Mouse (Mus musculus) c-Kit-positive CD71-negative TER-119-negative erythroid progenitor cells, embryonic 14.5 days (primary cell): ENCODE data around the gene Prss12.
A peak's percentile ranks its signal among the peaks of the same experiment; 100 is the strongest.
"Not testable (repeated sequence)": the region's sequence is repeated elsewhere in the genome, so short reads cannot be mapped to it uniquely, and the experiment has no call there.

Experiments
- DNase-seq: peaks from one replicate; pipeline ENCODE4 v3.0.0-alpha.2; 2013; ENCODE audit warnings: low read depth

Prss12 gene

DNA sequence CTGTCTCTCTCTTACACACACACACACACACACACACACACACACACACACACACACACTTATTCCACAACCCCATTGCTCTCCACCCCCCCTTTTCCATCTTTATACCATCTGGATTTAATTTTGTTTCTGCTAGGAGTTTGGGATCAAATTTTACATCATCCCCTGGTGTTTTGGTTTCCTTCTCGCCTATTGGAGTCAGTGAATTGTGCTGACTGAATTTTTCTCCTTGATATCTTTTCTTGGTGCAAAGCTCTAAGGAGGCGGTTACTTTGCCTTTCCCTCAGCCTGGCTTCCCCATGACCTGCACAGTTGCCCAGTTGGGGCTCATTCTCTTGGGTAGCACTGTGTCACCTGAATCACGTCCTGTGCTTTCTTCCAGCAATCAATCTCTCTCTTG, 30.1 kb downstream of the Prss12 start:
- DNase-seq = no peak

DNA sequence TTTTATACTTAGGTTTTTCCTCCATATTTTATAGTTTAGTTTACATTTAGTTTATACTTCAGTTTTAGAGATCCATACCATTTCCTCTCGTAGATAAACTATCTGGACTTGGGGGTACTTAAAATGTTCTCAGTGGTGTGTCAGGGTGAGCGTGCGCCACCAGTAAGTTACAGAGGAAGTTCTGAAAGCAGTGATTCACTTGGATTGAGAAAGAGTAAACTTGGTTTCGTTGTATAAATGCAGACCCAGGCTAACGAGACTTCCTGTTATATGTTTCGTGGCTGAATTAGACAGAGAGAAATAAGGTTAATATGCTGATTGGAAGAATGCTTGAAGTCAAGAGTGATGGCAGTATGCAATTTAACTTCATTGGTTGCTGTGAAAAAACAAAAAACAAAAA, 34.6 kb downstream of the Prss12 start:
- no peak for DNase-seq

DNA sequence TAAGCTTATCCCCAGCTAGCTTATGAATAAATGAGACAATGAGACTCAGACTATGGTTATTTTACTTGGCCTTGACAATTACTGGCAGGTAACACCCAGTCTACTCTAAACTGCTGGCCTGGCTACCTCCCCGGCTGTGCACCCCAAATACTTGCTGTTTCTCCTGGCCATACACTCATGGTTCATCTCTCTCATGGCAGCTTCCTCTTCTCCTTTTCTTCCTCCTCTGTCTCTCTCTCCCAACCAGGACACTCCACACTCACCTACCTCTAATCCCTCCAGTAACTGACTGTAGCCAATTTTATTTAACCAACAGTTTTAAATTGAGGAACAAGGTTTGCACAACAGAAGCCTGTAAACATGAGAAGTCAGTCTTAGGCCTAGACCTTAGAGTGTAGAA, 45.1 kb downstream of the Prss12 start:
- DNase-seq = no peak

DNA sequence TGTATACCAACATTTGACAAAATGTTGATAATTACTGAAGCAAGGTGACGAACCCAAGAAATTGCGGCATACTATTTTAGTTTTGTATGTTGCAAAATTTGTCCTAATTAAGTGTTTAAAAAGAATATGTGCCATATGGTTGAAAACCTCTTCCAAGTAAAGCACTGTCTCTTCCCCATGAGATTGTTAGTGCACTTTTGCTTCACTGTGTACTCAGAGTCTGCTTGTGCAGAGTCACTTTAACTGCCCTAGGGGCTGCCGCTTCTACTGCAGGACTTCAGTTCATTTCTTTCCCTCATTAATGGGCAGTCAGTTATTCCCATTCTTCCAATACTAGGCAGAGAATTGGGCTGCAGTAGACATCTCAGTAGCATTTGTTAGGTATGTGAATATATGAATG, 46.5 kb downstream of the Prss12 start:
- no peak for DNase-seq

DNA sequence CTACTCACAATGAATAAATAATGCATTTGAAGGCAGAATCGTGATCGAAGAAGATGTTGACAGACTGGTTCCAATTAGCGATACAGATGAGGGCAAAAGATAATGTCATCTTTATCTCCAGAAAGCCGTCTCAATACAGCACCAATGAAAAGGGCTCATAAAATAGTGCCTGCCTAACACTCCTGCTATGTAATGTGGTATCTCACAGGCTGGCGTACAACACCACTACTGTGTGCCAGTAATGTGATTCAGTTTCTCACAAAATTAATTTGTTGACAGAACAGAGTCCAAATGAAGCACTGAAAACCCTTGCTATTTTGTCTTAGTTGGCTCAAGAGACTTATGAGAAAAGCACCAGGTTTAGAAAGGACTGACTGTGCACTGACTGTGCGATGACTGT, 48.4 kb downstream of the Prss12 start:
- DNase-seq = no peak

DNA sequence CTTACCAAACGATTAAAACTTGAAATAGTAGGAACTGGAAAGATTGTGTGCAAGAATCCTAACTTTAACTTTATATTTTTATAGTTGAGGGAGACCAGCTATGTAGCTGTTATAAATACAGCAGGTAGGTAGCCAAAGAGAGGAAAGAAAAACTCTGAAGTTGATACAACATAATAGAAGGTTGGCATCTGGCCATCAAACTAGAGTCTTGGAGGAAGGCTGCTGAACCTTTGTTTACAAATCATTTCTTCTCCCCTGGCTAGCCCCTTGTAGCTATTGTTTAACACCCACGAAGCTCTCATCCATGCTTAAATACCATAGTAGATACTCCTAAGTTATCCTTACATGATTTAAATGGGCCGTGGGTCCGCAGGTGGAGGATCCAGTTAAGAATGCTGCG, 52.1 kb downstream of the Prss12 start:
- no peak for DNase-seq

DNA sequence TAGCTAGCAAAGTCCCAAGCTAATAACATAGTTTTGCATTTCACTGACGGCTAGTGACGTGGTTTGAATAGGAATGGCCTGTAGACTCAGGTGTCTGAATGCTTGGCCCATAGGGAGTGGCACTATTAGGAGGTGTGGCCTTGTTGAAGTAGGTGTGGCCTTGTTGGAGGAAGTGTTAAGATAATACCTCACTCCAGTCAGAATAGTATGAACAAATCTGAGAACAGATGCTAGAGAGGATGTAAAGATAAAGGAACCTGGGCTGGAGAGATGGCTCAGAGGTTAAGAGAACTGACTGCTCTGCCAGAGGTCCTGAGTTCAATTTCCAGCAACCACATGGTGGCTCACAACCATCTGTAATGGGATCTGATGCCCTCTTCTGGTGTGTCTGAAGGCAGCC, 55.1 kb downstream of the Prss12 start:
- DNase-seq = not testable (repeated sequence)

DNA sequence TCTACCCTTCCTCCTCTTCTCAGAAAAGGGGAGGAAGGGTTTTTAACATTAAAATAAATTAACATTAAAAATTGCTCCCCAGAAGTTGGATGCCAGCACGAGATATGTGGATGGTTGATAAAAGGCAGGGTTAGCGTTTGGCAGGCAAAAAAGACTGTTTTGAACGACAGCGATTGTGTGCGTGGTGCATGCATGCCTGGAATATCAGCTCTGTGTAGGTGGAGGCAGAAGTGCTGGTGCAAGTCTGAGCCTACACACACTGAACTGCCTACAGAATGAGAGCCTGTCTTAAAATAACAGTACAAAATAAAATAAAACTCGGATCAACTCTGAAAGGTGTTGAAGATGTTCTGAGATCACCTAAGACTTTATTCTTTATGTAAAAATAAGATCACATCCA, 57.2 kb downstream of the Prss12 start:
- DNase-seq = no peak

DNA sequence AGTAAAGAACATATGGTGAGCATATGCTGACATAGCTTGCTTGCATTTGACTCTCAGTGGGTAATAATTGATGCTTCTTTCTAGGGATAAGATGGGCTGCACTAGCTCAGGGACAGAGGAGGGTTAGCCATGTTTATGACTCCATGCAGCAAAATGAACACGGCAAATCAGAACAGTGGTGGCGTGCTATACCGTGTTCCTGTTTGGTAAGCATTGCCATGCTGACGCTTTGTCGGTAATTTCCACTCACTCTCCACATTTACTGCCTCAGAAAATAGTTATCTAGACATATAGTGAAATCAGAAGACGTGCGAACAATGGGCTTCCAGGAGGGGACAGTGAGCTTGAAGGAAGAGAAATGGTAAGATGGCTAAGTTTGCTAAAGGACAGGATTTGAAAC, 58.1 kb downstream of the Prss12 start:
- DNase-seq = no peak

DNA sequence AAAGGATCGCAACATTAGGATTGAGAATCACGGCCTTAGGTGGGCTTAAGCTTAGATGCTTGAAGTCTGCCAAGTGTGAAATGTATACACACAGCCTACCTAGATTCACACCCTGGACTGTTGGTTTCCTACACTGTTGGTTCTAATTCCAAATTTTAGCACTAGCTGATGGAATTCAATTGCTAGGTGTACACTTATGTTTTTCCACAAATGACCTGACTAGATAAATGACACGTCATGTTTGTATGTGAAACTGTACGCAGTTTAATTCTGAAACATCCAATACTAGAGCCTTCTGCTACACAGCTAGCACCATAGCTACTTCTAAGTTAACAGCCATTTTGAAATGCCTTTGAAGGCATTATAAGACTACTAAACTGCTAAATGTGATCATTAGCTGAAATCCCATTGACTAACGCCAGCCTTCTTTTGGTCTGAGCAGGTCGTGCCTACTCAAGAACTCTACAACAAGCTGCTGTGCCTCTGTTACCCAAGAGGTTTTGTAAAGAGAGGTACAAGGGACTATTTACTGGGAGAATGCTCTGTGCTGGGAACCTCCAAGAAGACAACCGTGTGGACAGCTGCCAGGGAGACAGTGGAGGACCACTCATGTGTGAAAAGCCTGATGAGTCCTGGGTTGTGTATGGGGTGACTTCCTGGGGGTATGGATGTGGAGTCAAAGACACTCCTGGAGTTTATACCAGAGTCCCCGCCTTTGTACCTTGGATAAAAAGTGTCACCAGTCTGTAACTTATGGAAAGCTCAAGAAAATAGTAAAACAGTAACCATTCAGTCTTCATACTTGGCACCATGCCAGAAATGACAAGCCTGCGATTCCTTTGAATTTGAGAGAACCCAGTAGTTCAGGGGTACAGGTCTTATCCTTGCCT, 59.3 kb downstream of the Prss12 start:
- DNase-seq = no peak

DNA sequence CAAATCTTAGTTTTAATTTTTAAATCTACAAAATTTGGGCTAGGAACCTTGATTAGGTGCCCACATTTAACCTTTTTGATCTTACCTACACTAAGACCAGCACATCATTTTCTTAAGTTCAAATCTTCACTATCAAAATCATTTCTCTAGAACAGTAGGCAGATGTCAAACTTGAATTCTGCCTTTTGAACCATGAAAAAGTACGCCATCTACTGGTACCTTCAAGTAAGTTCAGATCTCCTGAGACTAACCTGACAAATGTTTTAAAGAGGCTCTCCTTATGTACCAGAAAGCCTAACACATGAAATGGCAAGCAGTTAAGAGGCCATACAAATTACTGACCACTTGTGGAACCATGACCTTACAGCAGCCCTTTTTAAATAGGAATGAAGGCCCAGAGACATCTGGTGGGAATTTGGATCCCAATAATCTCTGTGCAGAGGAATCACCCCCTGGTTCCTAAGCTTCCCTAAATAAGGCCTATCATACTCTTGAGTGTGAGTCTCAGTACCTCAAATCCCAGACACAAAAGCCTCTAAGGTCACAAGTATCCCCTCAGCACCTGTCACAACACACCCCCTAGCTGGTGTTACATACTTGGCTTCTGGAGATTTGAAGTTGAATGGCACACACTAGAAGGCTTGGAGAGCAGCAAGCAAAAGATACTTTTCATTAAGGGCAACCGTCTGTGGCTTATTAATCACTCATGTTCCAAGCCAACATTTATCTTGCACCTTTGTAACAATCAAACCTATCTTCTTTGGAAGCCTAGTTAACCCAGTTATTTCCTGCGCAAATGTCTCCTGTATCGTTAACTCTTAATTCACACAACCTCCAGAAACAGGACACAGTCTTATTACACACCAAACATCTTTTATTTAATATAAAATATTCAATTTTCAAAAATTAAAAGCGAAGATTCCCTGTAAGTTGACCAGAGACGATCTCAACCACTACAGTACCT, 60.3 kb downstream of the Prss12 start:
- DNase-seq = no peak

DNA sequence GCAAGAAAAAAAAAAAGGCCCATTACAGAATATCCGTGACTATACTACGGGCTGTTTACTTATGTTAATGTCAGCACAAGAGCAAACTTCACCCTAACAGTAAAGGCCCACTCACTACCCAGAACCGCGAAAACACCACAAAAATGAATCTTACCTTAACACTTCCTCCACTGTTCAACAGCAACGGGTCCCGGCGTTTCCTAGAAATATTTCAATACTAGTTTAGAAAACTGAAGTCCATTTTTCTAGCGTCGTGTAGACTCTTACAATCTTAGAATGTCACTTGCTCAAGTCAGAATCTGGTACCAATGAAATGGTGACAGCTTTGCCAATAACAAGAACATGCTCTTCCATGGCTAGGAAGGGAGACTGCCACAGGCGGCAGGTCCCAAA, 60.9 kb downstream of the Prss12 start:
- no peak for DNase-seq

DNA sequence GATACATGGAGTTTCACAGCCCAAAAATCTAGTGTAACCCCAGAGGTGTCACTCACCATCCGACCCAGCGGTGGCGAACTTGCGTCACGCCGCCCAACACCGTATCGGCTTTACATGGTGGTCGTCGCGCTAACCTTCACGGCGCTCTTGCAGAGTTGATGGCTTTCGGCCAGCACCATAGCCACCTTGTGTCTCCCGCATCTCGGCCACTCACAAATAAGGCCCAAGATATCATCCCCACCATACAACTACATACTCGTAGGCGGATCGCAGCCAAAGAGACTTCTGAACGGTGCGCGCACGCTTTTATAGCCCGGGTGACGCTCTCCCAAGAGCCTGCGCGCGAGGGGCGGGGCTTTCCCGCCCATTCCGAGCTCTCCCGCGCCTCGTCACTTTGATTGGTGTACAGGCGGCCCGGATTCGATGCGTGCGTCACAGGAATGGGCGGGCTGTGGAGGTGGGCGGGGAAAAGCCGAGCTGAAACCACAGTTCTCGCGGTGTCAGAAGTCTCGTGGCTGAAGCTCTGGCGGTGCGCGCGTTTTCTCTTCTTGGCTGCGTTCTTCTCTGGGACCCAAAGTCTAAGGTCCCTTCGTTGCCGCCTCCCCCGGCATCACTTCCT, 61.5 kb downstream of the Prss12 start:
- peak; percentile 98 for DNase-seq

DNA sequence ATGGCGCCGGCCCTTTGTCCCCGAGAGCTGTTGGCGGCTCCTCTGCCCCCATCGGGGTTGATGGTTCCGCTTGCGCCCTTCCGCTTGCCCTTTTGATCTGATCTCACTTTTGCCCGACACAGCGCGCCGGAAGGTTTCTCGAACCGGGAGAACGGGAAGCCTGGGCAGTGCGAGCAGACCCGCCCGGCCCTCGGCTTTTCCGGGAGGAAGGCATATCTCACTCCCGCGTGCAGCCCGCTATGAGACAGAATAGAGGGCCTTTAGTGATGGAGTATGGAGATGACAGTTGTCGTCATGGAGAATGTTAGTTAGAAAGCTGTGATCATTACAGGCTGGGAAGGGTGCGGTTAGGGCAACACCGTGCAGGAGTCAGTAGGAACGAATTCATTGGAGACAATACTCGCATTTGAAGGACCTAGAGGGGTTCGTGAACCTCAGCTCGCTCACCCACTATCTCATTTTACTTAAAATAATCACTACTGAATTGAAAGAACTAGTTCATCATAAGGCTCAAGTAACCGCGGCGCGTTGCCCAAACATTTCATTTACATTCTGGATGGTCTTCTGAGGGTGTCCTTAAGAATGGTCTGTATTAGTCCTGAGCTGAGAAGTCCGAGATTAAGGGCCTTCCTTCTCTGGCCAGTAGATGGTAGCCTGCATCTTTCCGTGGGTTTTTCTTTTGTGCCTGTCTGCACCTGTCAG, 62.1 kb downstream of the Prss12 start:
- no peak for DNase-seq

DNA sequence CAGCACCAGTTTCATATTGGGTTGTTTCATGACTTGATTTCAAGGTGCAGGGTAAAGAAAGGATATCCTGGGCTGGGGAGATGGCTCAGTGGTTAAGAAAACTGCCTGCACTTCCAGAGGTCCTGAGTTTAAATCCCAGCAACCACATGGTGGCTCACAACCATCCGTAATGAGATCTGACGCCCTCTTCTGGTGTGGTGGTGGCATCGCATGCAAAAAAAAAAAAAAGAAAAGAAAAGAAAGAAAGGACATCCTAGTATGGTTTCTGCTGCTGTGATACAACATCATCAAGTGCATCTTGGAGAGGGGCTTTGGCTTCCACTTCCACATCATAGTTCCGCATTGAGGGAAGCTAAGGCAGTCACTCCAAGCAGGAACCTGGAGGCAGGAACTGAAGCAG, 65.1 kb downstream of the Prss12 start:
- no peak for DNase-seq

DNA sequence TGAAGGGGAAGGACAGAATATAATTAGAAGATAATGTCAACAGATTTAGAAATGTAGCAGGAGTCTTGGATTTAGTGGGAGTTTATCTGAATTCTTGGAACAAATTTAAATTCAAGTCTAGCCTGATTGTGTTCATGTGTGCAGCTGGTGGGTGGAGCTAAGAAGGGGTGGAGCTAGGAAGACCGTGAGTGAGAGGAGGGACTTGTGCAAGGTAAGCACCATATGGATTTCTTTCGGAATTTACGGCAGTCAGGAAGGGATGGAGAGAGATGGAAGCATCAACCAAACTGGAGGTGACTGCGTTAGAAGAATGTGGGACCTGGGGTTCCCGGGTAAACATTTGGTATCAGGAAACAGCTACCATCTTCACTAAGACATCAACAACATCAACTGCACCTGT, 68.2 kb downstream of the Prss12 start:
- DNase-seq = no peak

DNA sequence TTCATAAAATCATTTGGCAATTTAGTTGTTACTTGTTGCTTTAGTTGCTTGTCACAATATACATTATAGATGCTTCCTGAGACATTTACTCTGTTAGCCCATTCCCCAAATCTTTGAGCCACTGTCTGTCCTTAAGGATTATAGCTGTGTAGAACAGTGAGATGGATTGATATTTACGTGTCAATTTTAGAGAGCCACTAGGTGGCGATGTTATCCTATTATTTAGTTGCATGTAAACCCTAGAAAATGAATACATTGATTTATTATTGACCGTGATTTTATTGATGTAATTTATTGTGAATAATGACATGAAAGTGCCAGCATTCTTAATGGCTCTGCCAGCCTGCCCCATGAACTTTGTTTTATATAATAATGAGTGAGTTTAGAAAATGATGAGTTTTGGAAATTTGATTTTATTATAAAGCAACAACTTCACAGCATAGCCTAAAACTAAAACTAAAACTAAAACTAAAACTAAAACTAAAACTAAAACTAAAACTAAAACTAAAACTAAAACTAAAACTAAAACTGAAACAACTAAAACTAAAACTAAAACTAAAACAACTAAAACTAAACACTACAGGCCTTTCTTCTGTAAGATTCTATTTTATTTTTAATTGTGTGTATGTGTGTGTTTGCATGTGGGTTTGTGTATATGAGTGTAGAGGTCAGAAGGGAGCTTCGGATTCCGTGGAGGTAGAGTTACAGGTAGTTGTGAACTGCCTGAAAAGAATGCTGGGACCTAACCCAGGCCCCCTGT, 69.1 kb downstream of the Prss12 start:
- DNase-seq = no peak

DNA sequence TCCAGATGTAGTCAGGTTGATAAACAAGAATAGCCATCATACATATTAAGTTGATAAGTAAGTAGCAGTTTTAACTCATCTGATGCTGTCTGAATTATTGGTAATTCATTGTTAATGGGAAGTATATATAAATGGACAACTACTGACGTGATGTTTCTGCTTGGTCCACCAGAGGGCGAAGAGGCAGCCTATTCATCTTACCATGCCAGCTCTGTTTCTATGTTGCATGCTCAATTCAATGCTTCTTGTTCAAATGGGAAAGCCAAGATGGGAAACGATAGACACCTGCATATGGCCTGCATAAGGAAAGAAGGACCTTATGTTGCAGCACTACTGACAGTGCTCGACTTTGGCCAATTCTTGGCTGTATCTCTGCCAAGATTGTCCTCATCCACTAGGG, 70.1 kb downstream of the Prss12 start:
- DNase-seq = no peak

DNA sequence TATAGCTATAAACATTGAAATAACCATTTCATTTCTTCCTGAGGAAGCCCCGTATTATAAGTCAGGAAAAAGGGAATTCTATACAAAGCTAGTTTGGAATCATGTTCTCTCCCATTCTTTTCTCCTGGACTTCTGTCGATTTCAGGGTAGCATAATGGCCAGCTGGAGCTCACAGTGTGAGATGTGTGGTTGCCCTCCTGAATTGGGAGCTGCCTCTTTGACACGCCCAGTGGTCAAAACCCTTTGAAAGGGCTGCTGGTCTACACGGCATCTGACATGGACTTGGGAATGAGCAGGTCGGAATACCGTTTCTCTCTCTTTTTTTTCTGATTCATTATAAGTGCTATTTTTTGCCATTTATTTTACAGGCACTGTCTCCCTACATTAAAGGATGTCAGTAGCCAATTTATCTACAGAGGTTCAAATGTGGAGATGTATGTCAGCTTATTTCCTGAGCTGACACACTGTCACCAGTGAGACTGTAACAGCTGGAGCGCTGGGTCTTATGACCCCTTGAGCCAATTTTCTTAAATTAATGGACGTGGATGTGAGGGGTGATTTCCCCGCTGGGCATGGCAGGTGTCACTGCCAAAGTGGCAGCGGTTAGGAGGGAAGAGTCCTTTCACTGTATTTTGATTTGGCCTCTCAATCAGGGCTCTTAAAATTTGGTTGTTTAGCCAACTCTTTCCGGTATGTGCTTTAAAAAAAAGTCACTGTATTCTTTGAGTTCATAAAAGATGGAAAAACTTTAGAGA, 79.8 kb downstream of the Prss12 start:
- no peak for DNase-seq

DNA sequence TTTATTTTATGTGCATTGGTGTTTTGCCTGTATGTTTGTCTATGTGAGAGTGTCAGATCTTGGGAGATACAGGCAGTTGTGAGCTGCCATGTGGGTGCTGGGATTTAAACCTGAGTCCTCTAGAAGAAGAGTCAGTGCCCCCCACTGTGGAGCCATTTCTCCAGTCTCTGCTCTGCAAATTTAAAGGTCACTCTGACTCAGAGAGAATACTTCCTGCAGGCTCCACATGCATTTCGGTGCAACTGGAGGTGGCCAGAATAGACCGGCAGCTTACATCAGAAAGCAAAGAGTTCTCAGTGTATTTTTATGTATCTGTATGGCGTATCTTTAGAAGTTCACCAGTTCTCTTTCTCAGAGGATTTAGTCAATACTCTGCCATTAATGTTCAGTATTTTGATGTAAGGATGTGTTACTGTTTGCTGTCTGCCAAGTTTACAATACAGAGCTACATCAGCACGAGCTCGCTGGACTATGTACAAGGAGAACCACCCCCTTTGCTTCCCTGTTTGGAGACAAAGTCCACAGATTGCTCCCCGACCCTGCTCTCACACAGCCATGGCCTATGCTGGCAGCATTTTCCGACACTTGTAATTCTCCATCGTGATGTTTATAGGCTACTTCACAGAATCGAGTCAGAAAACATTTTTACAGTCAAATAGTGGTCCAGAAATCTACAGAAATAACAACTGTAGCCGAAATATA, 81.2 kb downstream of the Prss12 start:
- no peak for DNase-seq
